Mouse (Mus musculus) CH12.LX (cell line): ENCODE data around the gene Tmem18. TPM values are rescaled to one million over a fixed set of nuclear protein-coding genes. Genes with fewer than 3 reads are reported as not detected.

Source experiments
- DNase-seq: peaks from one replicate; pipeline ENCODE4 v3.0.0-alpha.2; 2013; ENCODE audit errors: extremely low read depth
- H3K27ac ChIP-seq: 2 replicates; pipeline ENCODE4 v1.5.1; 2012; ENCODE audit warnings: low read depth, mild to moderate bottlenecking, control low read depth, moderate library complexity; ENCODE audit not compliant: insufficient read depth
- H3K27me3 ChIP-seq: replicated peaks from 2 replicates; pipeline ENCODE3; 2012; ENCODE audit warnings: inconsistent platforms
- H3K36me3 ChIP-seq, 2 experiments: replicated peaks in 1 of 2; 2 replicates each; pipeline versions ENCODE3 to v1.6.1; 2012; ENCODE audit warnings: inconsistent platforms in 1 of 2, low read length in 1 of 2, mild to moderate bottlenecking in 1 of 2, mixed read lengths in 1 of 2, moderate library complexity in 1 of 2; ENCODE audit not compliant: control insufficient read depth in 1 of 2, insufficient read depth in 1 of 2
- H3K4me1 ChIP-seq, 2 experiments: 2 replicates each; pipeline ENCODE4 v1.6.1; 2012; ENCODE audit warnings: inconsistent platforms in 1 of 2, moderate library complexity in 1 of 2; ENCODE audit not compliant: insufficient read depth in 2 of 2, control insufficient read depth in 1 of 2
- H3K4me2 ChIP-seq: 2 replicates; pipeline ENCODE4 v1.6.1; 2012; ENCODE audit warnings: low read depth, mild to moderate bottlenecking, control low read depth; ENCODE audit not compliant: poor library complexity, insufficient read depth, severe bottlenecking
- H3K4me3 ChIP-seq, 3 experiments: fragments of 150-350 bp in 1 of 3; sonication (generic) in 1 of 3; replicated peaks in 1 of 3; 2 replicates each; pipeline versions ENCODE3 to v1.5.1; 2011 to 2012; ENCODE audit warnings: low read depth in 2 of 3, low read length in 2 of 3, mild to moderate bottlenecking in 2 of 3, moderate library complexity in 2 of 3, control low read depth in 1 of 3, improper control_type of control experiment in 1 of 3, inconsistent platforms in 1 of 3, mixed read lengths in 1 of 3; ENCODE audit not compliant: poor library complexity in 1 of 3
- H3K79me2 ChIP-seq: replicated peaks from 2 replicates; pipeline ENCODE4 v1.6.1; 2012; ENCODE audit warnings: mild to moderate bottlenecking, moderate library complexity; ENCODE audit not compliant: control insufficient read depth, poor library complexity, insufficient read depth, severe bottlenecking; ENCODE audit errors: extremely low read depth
- H3K9ac ChIP-seq: 2 replicates; pipeline ENCODE4 v1.6.1; 2012; ENCODE audit warnings: low read depth, mild to moderate bottlenecking, control low read depth, moderate library complexity; ENCODE audit not compliant: insufficient read depth
- H3K9me3 ChIP-seq: replicated peaks from 2 replicates; pipeline ENCODE3; 2012; ENCODE audit warnings: low read length, inconsistent platforms, mixed read lengths
- BHLHE40 ChIP-seq: IDR thresholded peaks from 2 replicates; pipeline ENCODE4 v1.6.1; 2011; ENCODE audit warnings: mild to moderate bottlenecking, low read depth, low read length, improper control_type of control experiment
- CHD1 ChIP-seq: IDR thresholded peaks from 2 replicates; pipeline ENCODE4 v1.6.1; 2012; ENCODE audit warnings: low read depth, low read length, improper control_type of control experiment, inconsistent platforms
- CHD2 ChIP-seq: IDR thresholded peaks from 2 replicates; pipeline ENCODE4 v1.6.1; 2011; ENCODE audit warnings: low read length, improper control_type of control experiment
- CTCF ChIP-seq, 2 experiments: IDR thresholded peaks in 1 of 2; conservative IDR thresholded peaks in 1 of 2; 2 replicates each; pipeline ENCODE4 v1.5.1; 2011 to 2012; ENCODE audit warnings: low read depth in 2 of 2, low read length in 2 of 2, improper control_type of control experiment in 1 of 2, inconsistent platforms in 1 of 2, mild to moderate bottlenecking in 1 of 2, moderate library complexity in 1 of 2
- E2F4 ChIP-seq: IDR thresholded peaks from 2 replicates; pipeline ENCODE4 v1.6.1; 2011; ENCODE audit warnings: low read depth, low read length, improper control_type of control experiment; ENCODE audit not compliant: insufficient replicate concordance
- ELF1 ChIP-seq: IDR thresholded peaks from 2 replicates; pipeline ENCODE4 v1.6.1; 2014; ENCODE audit warnings: low read depth, mild to moderate bottlenecking, inconsistent platforms, low read length, improper control_type of control experiment
- EP300 ChIP-seq: IDR thresholded peaks from 2 replicates; pipeline ENCODE4 v1.6.1; 2011; ENCODE audit warnings: low read length, improper control_type of control experiment
- ETS1 ChIP-seq: conservative IDR thresholded peaks from 2 replicates; pipeline ENCODE4 v1.6.1; 2012; ENCODE audit warnings: low read depth, mild to moderate bottlenecking, inconsistent platforms, low read length, improper control_type of control experiment, moderate library complexity
- GABPA ChIP-seq: IDR thresholded peaks from 2 replicates; pipeline ENCODE4 v1.6.1; 2012; ENCODE audit warnings: low read depth, low read length, improper control_type of control experiment, inconsistent platforms; ENCODE audit not compliant: insufficient replicate concordance
- HCFC1 ChIP-seq: IDR thresholded peaks from 2 replicates; pipeline ENCODE4 v1.6.1; 2012; ENCODE audit warnings: low read depth, mild to moderate bottlenecking, inconsistent platforms, low read length, improper control_type of control experiment
- IRF4 ChIP-seq: IDR thresholded peaks from 2 replicates; pipeline ENCODE4 v1.6.1; 2014; ENCODE audit warnings: low read depth, mild to moderate bottlenecking, inconsistent platforms, low read length, improper control_type of control experiment
- JUN ChIP-seq: IDR thresholded peaks from 2 replicates; pipeline ENCODE4 v1.6.1; 2011; ENCODE audit warnings: low read depth, mild to moderate bottlenecking, low read length, improper control_type of control experiment, moderate library complexity; ENCODE audit not compliant: insufficient read depth
- JUND ChIP-seq: conservative IDR thresholded peaks from 2 replicates; pipeline ENCODE4 v1.6.1; 2011; ENCODE audit warnings: low read depth, low read length, improper control_type of control experiment
- KAT2A ChIP-seq: IDR thresholded peaks from 2 replicates; pipeline ENCODE4 v1.6.1; 2012; ENCODE audit warnings: low read length, improper control_type of control experiment, inconsistent platforms; ENCODE audit not compliant: insufficient replicate concordance
- MAFK ChIP-seq: IDR thresholded peaks from 2 replicates; pipeline ENCODE4 v1.6.1; 2011; ENCODE audit warnings: low read length, improper control_type of control experiment; ENCODE audit not compliant: insufficient replicate concordance
- MAX ChIP-seq: IDR thresholded peaks from 2 replicates; pipeline ENCODE4 v1.6.1; 2011; ENCODE audit warnings: low read length, improper control_type of control experiment
- MAZ ChIP-seq: IDR thresholded peaks from 2 replicates; pipeline ENCODE4 v1.6.1; 2012; ENCODE audit warnings: low read depth, mild to moderate bottlenecking, inconsistent platforms, low read length, improper control_type of control experiment, moderate library complexity
- MEF2A ChIP-seq: IDR thresholded peaks from 2 replicates; pipeline ENCODE4 v1.6.1; 2014; ENCODE audit warnings: low read depth, mild to moderate bottlenecking, inconsistent platforms, low read length, improper control_type of control experiment, borderline replicate concordance
- MXI1 ChIP-seq: IDR thresholded peaks from 2 replicates; pipeline ENCODE4 v1.6.1; 2011; ENCODE audit warnings: mild to moderate bottlenecking, low read depth, low read length, improper control_type of control experiment
- MYC ChIP-seq: IDR thresholded peaks from 2 replicates; pipeline ENCODE4 v1.6.1; 2011; ENCODE audit warnings: low read depth, mild to moderate bottlenecking, improper control_type of control experiment, low read length
- NELFE ChIP-seq: IDR thresholded peaks from 2 replicates; pipeline ENCODE4 v1.6.1; 2011; ENCODE audit warnings: low read depth, low read length, improper control_type of control experiment
- NRF1 ChIP-seq: IDR thresholded peaks from 2 replicates; pipeline ENCODE4 v1.6.1; 2014; ENCODE audit warnings: low read depth, mild to moderate bottlenecking, inconsistent platforms, low read length, improper control_type of control experiment, moderate library complexity
- PAX5 ChIP-seq: IDR thresholded peaks from 2 replicates; pipeline ENCODE4 v1.6.1; 2012; ENCODE audit warnings: low read length, inconsistent platforms, mixed read lengths
- POLR2A ChIP-seq: IDR thresholded peaks from 2 replicates; pipeline ENCODE4 v1.6.1; 2011; ENCODE audit warnings: low read depth, mild to moderate bottlenecking, improper control_type of control experiment, low read length
- POLR2AphosphoS2 ChIP-seq: IDR thresholded peaks from 2 replicates; pipeline ENCODE4 v1.6.1; 2011; ENCODE audit warnings: low read depth, low read length, improper control_type of control experiment
- RAD21 ChIP-seq: IDR thresholded peaks from 2 replicates; pipeline ENCODE4 v1.6.1; 2011; ENCODE audit warnings: low read depth, mild to moderate bottlenecking, low read length, improper control_type of control experiment, moderate library complexity
- RCOR1 ChIP-seq: conservative IDR thresholded peaks from 2 replicates; pipeline ENCODE4 v1.6.1; 2012; ENCODE audit warnings: low read depth, mild to moderate bottlenecking, inconsistent platforms, low read length, improper control_type of control experiment
- SIN3A ChIP-seq: IDR thresholded peaks from 2 replicates; pipeline ENCODE4 v1.6.1; 2012; ENCODE audit warnings: low read length, improper control_type of control experiment, inconsistent platforms
- SMC3 ChIP-seq: IDR thresholded peaks from 2 replicates; pipeline ENCODE4 v1.6.1; 2011; ENCODE audit warnings: low read depth, low read length, improper control_type of control experiment
- TBP ChIP-seq: conservative IDR thresholded peaks from 2 replicates; pipeline ENCODE4 v1.6.1; 2011; ENCODE audit warnings: low read depth, low read length, improper control_type of control experiment
- TCF12 ChIP-seq: IDR thresholded peaks from 2 replicates; pipeline ENCODE4 v1.6.1; 2014; ENCODE audit warnings: low read depth, mild to moderate bottlenecking, inconsistent platforms, low read length, improper control_type of control experiment
- UBTF ChIP-seq: IDR thresholded peaks from 2 replicates; pipeline ENCODE4 v1.6.1; 2012; ENCODE audit warnings: low read depth, mild to moderate bottlenecking, inconsistent platforms, low read length, improper control_type of control experiment, moderate library complexity
- USF1 ChIP-seq: IDR thresholded peaks from 2 replicates; pipeline ENCODE4 v1.6.1; 2014; ENCODE audit warnings: low read depth, mild to moderate bottlenecking, inconsistent platforms, low read length, improper control_type of control experiment
- USF2 ChIP-seq: conservative IDR thresholded peaks from 2 replicates; pipeline ENCODE4 v1.6.1; 2011; ENCODE audit warnings: low read depth, low read length, improper control_type of control experiment
- ZC3H11A ChIP-seq: IDR thresholded peaks from 2 replicates; pipeline ENCODE4 v1.6.1; 2012; ENCODE audit warnings: low read depth, mild to moderate bottlenecking, inconsistent platforms, low read length, improper control_type of control experiment
- ZKSCAN1 ChIP-seq: IDR thresholded peaks from 2 replicates; pipeline ENCODE4 v1.6.1; 2012; ENCODE audit warnings: low read depth, inconsistent platforms, low read length, improper control_type of control experiment, borderline replicate concordance
- ZMIZ1 ChIP-seq: IDR thresholded peaks from 2 replicates; pipeline ENCODE4 v1.6.1; 2012; ENCODE audit warnings: low read depth, mild to moderate bottlenecking, inconsistent platforms, low read length, improper control_type of control experiment
- ZNF384 ChIP-seq: IDR thresholded peaks from 2 replicates; pipeline ENCODE4 v1.6.1; 2012; ENCODE audit warnings: low read depth, low read length, improper control_type of control experiment, inconsistent platforms
- dilution Hi-C: fragments of 300-500 bp; cut with MboI; formaldehyde crosslinking; loops from 2 replicates; pipeline ENCODE4 v1.14.3; 2020; ENCODE audit warnings: low sequenced_read_pairs; ENCODE audit not compliant: extremely low pct_unique_long_range_greater_than_20kb, extremely low pct_ligation_motif_present
- in situ Hi-C: fragments of 300-500 bp; cut with MboI; formaldehyde crosslinking; loops from 3 replicates; pipeline ENCODE4 v1.14.3; 2019; ENCODE audit warnings: low sequenced_read_pairs, low pct_ligation_motif_present, low pct_unique_long_range_greater_than_20kb, mixed read lengths
- polyA plus RNA-seq: library from polyadenylated mRNA; unstranded; fragments of >175 nt; gene quantifications from 2 replicates; pipeline ENCODE4 v1.2.1, GENCODE M21; 2012; ENCODE audit warnings: low read depth; ENCODE audit not compliant: insufficient read length
- total RNA-seq, 2 experiments: library from RNA; depleted of rRNA; stranded (reverse); fragments of 300-350 nt in 1 of 2; fragments of >200 nt in 1 of 2; gene quantifications; 2 replicates each; pipeline ENCODE4 v1.2.3; 2012 to 2014

Gene Tmem18
- total and polyA plus RNA-seq, 3 experiments, result 14.8 to 24.8 (median 21.2) TPM

DNA sequence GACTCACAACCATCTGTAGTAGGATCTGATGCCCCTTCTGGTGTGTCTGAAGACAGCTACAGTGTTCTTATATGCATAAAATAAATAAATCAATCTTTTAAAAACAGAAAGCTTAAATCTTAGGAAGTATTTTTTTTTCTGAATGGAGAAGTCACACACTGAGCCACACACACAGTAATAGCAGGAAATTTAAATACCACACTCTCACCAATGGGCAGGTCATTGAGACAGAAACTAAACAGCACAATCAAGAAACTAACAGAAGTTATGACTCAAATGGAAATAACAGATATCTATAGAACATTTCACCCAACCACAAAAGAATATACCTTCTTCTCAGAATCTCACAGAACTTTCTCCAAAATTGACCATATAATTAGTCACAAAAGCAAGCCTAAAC is 26.9 kb upstream of the Tmem18 start:
- Histone ChIP-seq H3K4me1 (peaks cover 2 to 75% of the 10 kb centered on the region in 2 experiments; a peak in 3 of 4 replicates), H3K27ac (no peak overlapping the region), H3K36me3 (no peaks in the 10 kb centered on the region), H3K79me2 (no peaks in the 10 kb centered on the region), H3K9ac (no peak overlapping the region), H3K4me2 (no peak overlapping the region), H3K27me3 (no peaks in the 10 kb centered on the region), H3K9me3 (peaks cover 3% of the 10 kb centered on the region), H3K4me3 (no peak overlapping the region)
- in situ Hi-C loops, result no loop called here
- TF ChIP-seq MYC (no peak), MAFK (no peak), UBTF (no peak), E2F4 (no peak), JUND (peak; percentile 76), RAD21 (no peak), TBP (0 out of 2 replicates have a peak, but pooled peaks have one; percentile 8), NELFE (no peak), CHD2 (no peak), ZC3H11A (no peak), MAZ (no peak), RCOR1 (no peak), BHLHE40 (peak; percentile 28; the same call in 1 of the 2 replicates), ZMIZ1 (no peak), USF1 (no peak), MAX (no peak), NRF1 (no peak), POLR2A (no peak), ZKSCAN1 (no peak), EP300 (peak; percentile 16; the same call in 1 of the 2 replicates), CTCF (conservative IDR thresholded peaks at IDR 0.05 in 1 of 2, IDR thresholded peaks at IDR 0.05 in 1 of 2; ENCODE audit: low read depth in 2 of 2, low read length in 2 of 2) (no peak), HCFC1 (no peak), USF2 (no peak), POLR2AphosphoS2 (no peak), IRF4 (peak; percentile 79; the same call in 1 of the 2 replicates), TCF12 (no peak), JUN (0 out of 2 replicates have a peak, but pooled peaks have one; percentile 35), SIN3A (no peak), PAX5 (no peak), KAT2A (no peak), ETS1 (no peak), MEF2A (peak; percentile 50; the same call in 1 of the 2 replicates), SMC3 (no peak), ELF1 (no peak), CHD1 (no peak), ZNF384 (peak; percentile 71), MXI1 (no peak), GABPA (no peak)
- peak; percentile 51 for DNase-seq
- dilution Hi-C loops, result no loop called here
